Mouse (Mus musculus) kidney, postnatal 25 days (tissue): ENCODE measurements around the gene Pax9.

Experiments used
- DNase-seq, 2 experiments: peaks; one replicate each; pipeline ENCODE4 v3.0.0; 2021; ENCODE audit warnings: mixed read lengths in 2 of 2

Pax9 gene

GRCm38 (mm10) chr12:56691427-56692079 is at the start of gene Pax9:
TSS of gene Pax9 (plus strand) at chr12:56691767.
- DNase-seq: no peak

- no peak for DNase-seq
Observed at GRCm38 (mm10) chr12:56669451-56670122, 22.0 kb upstream of the Pax9 start.

GRCm38 (mm10) chr12:56670795-56671194 is 20.8 kb upstream of the Pax9 start:
- no peak for DNase-seq

GRCm38 (mm10) chr12:56674726-56675125 is 16.8 kb upstream of the Pax9 start:
- peak in 1 of 2 experiments; percentile 50 for DNase-seq

- DNase-seq: no peak
Observed at GRCm38 (mm10) chr12:56677620-56678019, 13.9 kb upstream of the Pax9 start.

- DNase-seq: peak; percentile 34 to 65
Observed at GRCm38 (mm10) chr12:56681096-56681811, 10.3 kb upstream of the Pax9 start.

GRCm38 (mm10) chr12:56687640-56688481 is 3.7 kb upstream of the Pax9 start:
- no peak for DNase-seq

- DNase-seq: no peak
Observed at GRCm38 (mm10) chr12:56688482-56688840, 3.1 kb upstream of the Pax9 start.

- DNase-seq: no peak
Observed at GRCm38 (mm10) chr12:56688920-56689319, 2.6 kb upstream of the Pax9 start.

- DNase-seq: no peak
Observed at GRCm38 (mm10) chr12:56689331-56689730, 2.2 kb upstream of the Pax9 start.

- DNase-seq: peak; percentile 25 to 40
Observed at GRCm38 (mm10) chr12:56689736-56690135, 1.8 kb upstream of the Pax9 start.

- no peak for DNase-seq
Observed at GRCm38 (mm10) chr12:56690366-56690765, 1.2 kb upstream of the Pax9 start.

- no peak for DNase-seq
Observed at GRCm38 (mm10) chr12:56691001-56691400, 566 bp upstream of the Pax9 start.

GRCm38 (mm10) chr12:56692536-56692935 is 969 bp downstream of the Pax9 start:
- no peak for DNase-seq

GRCm38 (mm10) chr12:56693411-56694098 is 2.0 kb downstream of the Pax9 start:
- DNase-seq: no peak

GRCm38 (mm10) chr12:56694361-56694760 is 2.8 kb downstream of the Pax9 start:
- no peak for DNase-seq

- DNase-seq: no peak
Observed at GRCm38 (mm10) chr12:56694936-56695335, 3.4 kb downstream of the Pax9 start.

- DNase-seq: peak; percentile 64 to 66
Observed at GRCm38 (mm10) chr12:56695358-56696173, 4.0 kb downstream of the Pax9 start.

GRCm38 (mm10) chr12:56696174-56697010 is 4.8 kb downstream of the Pax9 start:
- DNase-seq: no peak

GRCm38 (mm10) chr12:56697011-56697740 is 5.6 kb downstream of the Pax9 start:
- DNase-seq: no peak
